Mouse (Mus musculus) lung, adult 2 months (tissue): ENCODE data around the gene Ppp1r14d.

Source experiments
- CTCF ChIP-seq: fragments of 200-500 bp; IDR thresholded peaks from 2 replicates; pipeline ENCODE4 v1.5.1; 2011; ENCODE audit warnings: mild to moderate bottlenecking, low read length, control low read depth; ENCODE audit not compliant: insufficient read depth
- POLR2A ChIP-seq: fragments of 200-500 bp; IDR thresholded peaks from 2 replicates; pipeline ENCODE4 v1.6.1; 2011; ENCODE audit warnings: low read depth, mild to moderate bottlenecking, control low read depth, low read length, borderline replicate concordance; ENCODE audit errors: extremely low read depth

DNA sequence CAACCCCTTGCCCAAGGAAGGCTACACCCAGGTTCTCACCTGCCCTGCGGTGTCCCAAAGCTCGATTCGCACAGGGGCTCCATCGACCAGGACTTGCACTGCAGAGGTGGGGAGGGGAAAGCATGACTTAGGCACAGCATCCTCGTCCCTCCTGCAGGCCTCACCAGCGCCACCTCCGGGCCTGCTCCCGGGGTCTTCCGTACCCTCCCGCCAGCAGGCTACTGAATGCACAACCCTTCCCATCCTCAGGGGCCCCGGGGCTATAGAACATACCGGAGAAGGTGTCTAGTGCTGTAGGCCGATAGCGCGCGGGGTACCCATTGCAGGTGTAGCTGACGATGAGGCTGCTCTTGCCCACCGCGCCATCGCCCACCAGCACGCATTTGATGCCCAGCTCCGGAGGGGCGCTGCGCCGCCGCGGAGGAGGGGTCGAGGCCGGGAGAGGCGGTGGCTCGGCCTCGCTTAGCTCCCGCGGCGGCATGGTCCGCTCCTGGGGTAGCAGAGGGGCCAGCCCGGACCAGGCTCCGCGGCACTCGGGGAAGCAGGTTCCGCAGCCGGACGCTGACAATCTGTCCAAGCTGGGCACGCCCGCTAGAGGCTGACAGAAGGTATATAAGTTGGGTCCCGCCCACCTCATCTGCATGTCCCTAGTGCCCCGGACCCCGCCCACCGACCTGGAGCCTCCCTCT, 41.1 kb upstream of the Ppp1r14d start, which contains the start of gene Rhov:
- no peak for TF ChIP-seq CTCF
- TF ChIP-seq POLR2A: no peak; the same call in 1 of the 2 replicates
